Mouse (Mus musculus) right cerebral cortex, postnatal 4 days (tissue): Measurements from ENCODE around the gene Sh3gl1.

Source experiments
- DNase-seq: peaks from one replicate; pipeline ENCODE4 v3.0.0-alpha.2; 2022

Sh3gl1 gene

DNA sequence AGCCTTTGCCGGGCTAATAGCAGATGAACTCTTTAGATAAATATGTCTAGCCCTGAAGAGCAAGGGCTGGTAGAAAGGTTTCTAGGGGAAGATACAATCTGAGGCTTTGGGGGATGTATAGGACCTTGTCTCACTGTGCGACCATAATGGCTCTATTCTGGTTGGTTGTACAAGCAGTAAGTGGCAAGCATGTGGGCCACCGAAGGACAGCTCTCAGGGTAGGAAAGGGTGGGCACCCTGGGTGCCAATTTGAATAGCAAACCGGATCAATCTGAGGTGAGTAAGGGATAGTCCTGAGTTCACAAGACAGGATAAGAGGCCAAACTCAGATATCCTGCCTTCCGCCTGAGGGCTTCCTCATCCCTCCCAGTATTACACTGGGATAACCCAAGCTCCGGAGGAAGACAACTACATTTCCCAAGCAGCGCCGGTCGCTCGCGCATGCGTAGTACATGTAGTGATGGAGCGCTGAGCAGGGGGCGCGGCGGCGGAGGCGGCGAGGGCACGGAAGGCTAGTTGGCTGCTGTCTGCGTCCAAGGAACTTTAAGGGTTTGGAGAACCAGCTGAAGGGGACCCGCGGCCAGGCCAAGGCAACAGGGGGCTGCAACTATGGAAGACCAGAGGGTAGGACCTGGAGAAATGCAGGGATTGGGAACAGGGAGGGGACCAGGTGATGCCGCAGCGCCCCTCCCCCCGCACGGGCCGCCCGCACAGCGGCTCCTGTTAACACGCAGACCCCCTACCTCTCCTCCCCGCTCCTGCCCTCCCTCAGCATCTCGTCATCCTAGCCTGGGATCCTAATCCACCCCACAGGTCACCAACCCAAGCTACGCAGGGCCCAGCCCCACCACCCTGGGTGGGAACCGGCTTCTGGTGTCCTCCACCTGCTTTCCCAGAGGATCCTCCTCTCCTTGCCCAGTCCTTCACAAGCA is 50.1 kb downstream of the Sh3gl1 start, which contains the start of gene Fsd1:
Gene Fsd1, plus strand, starts transcription at position 480 of the 932 bp plus-strand sequence.
- peak; percentile 86 for DNase-seq

DNA sequence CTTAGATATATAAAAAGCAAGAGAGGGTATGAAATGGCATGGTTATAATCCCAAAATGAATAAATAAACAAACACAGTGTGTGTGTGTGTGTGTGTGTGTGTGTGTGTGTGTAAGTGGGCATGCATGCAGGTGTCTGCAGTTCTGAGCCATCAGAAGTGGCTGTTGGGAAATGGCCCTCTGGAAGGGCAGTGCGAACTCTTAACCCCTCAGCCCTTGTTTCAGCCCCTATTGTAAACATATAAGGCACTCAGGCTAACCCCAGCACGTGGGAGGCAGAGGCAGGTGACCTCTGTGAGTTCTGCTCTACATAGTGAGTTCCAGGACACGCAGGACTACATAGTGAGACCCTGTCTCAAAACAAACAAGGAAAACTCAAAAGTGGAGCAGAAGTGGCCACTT is 59.1 kb downstream of the Sh3gl1 start:
- no peak for DNase-seq

- peak; percentile 81 for DNase-seq
Observed at GRCm38 (mm10) chr17:55976255-55976862, 60.1 kb downstream of the Sh3gl1 start.

DNA sequence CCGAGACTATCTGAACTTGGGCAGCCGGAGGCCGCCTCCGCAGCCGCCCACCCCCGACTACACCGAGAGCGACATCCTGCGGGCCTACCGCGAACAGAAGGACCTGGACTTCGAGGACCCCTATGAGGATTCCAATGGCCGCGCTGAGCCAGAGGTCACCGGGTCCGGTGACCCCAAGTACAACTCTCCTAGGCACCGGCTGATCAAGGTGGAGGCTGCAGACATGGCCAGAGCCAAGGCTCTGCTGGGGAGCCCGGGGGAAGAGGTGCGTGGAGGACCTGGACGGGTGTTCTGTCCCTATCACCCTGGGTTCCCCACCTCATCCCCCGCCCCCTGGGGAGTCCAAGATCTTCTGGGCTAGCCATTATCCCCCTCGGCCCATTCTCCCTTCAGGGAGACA is 65.0 kb downstream of the Sh3gl1 start:
- no peak for DNase-seq

DNA sequence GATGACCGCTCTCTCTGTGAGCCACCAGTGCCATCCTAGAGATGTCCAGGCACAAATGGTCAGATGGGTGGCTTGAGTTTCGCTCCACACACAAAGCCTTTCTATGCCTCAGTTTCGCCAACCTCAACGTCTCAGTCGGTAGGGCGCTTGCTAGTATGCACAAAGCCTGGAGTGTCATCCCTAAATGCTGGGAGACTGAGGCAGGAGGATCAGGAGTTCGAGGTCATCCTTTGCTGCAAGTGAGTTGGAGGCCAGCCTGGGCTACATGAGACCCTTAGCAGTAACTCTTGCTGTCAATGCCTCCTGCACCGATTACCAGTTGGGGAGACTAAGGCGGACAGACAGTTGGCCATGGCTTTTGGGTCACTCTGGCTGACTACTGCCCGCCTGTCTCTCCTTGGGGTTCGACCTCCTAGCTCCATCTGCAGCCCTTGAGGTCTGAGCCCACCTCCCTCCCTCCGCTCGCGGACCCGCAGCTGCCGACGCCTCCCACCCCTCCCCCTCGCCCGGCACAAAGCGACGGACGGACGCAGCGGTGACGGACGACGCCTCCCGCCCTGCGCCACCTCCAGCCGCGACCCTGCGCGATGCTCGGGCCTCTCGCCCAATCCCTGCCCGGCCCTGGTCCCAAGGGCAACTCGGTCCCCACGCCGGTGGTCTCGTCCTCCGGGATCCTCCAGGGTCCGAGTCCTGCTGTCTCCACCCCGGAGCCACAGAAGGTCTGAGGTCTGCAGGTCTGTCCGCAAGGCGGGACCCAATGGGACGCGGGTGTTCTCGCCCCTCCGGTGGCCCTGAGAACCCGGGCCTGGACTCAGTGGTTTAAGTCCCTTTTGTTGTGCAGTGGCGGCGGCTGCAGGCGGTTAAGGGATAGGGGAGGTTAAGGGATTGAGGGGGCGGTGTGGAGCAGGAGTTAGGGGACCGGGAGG is 66.2 kb downstream of the Sh3gl1 start, which contains the start of gene Shd:
Gene Shd, plus strand, starts transcription at position 502 of the 926 bp plus-strand sequence.
- peak; percentile 71 for DNase-seq

GRCm38 (mm10) chr17:55969560-55969959 is 66.9 kb downstream of the Sh3gl1 start:
- DNase-seq = peak; percentile 74

GRCm38 (mm10) chr17:55968210-55968609 is 68.2 kb downstream of the Sh3gl1 start:
- no peak for DNase-seq

- no peak for DNase-seq
Observed at GRCm38 (mm10) chr17:55967186-55967585, 69.2 kb downstream of the Sh3gl1 start.
